Mouse (Mus musculus): ENCODE results near the gene Chst14.

DNA sequence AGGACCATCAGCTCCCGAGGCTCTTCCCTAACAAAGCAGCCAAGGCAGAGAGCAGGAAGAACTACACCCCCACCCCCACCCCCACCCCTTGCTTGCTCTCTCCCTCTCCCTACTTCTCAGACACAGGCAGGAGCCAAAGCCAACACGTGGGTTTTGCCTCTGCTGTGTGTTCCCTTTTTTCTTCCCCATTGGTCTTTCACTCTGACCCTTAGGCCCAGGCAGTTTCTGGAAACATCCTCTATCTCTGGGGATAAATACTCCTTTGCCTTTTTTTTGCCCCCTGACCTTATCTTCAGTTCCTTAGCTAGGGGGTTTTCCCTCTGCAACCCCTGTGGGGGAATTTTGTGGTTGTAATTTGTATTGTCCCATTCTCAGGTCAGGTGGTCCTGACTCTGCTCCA is 33.3 kb downstream of the Chst14 start:
- TF ChIP-seq CTCF (IDR thresholded peaks at IDR 0.05; ENCODE audit: control insufficient read depth, insufficient read depth, insufficient read length) (no peak), MAX (IDR thresholded peaks at IDR 0.05) (no peak), MYOG (IDR thresholded peaks at IDR 0.05; ENCODE audit: control insufficient read depth, extremely low read depth, insufficient read length) (no peak), CEBPB (IDR thresholded peaks at IDR 0.05; ENCODE audit: low read depth) (no peak)
